Mouse (Mus musculus): Measurements from ENCODE around the gene Olfr429.
"Not testable (repeated sequence)": the region's sequence is repeated elsewhere in the genome, so short reads cannot be mapped to it uniquely, and the experiment has no call there.

Olfr429 gene

GRCm38 (mm10) chr1:174084031-174084430 is at the start of gene Olfr429:
Gene Olfr429, plus strand, starts transcription at chr1:174084331.
- no peak for DNase-seq (ENCODE audit: low spot score in 2 of 2)

DNA sequence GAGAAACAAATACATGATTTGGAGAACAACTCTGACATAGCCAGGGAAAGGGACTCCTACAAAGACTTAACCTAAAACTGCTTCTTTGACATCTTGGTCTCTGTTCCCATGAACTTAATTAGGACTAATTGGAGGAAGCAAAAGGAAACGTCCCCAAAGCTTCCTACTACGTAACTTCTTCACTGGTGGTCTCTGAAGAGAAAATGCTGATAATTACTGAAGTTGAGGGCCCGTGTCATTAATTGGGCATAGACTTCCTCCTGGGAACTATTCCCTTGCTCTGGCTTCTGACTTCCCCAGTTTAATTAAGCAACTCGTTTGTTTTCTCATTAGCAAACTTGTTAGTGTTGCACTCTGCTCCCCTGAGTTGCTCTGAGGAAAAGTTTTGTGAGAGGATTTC is 48.3 kb upstream of the Olfr429 start:
- no peak for DNase-seq (ENCODE audit: low spot score in 2 of 2)

- DNase-seq (ENCODE audit: low spot score in 2 of 2): no peak
Observed at GRCm38 (mm10) chr1:174038480-174038879, 45.7 kb upstream of the Olfr429 start.

DNA sequence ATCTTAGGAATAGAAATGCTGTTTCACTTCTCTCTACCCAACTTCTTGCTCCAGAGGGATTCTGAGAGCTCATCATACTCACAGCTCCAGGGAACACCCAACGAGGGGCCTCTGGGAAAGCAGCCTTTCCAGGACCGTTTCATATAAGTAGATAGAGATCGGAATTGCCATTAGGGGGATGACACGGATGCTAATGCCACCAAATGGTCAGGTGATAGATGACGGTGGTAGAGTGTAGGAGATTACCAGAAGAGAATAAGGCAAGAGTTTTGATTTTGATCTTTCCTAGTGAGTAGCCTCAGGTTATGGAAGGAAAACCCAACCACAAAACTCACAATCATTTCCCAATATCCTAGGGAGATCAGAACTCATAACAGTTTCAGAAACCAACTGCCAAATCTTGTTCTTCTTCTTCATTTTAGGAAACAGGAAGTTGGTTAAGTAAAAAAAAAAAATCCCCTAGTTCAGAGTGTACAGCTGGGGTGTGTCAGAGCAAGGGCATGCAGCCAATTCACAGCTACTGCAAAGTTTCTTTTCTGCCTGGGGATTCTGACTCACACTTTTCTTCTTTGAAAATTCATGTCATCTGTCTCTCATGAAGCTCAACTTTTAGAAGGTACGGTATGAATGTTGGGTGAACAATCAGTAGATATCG is 43.5 kb upstream of the Olfr429 start, which contains the start of gene Olfr433:
Gene Olfr433 (plus strand): TSS at position 183 of the 655 bp plus-strand sequence.
- no peak for DNase-seq (ENCODE audit: low spot score in 2 of 2)

- not testable (repeated sequence) for DNase-seq (ENCODE audit: low spot score in 2 of 2)
Observed at GRCm38 (mm10) chr1:174042091-174042884, 41.8 kb upstream of the Olfr429 start.

- no peak for DNase-seq (ENCODE audit: low spot score in 2 of 2)
Observed at GRCm38 (mm10) chr1:174044431-174044830, 39.7 kb upstream of the Olfr429 start.

GRCm38 (mm10) chr1:174048227-174048626 is 35.9 kb upstream of the Olfr429 start:
- DNase-seq (ENCODE audit: low spot score in 2 of 2): not testable (repeated sequence)

- DNase-seq (ENCODE audit: low spot score in 2 of 2): no peak
Observed at GRCm38 (mm10) chr1:174048893-174049292, 35.2 kb upstream of the Olfr429 start, which contains the start of gene Olfr432. Gene Olfr432, plus strand, starts transcription at chr1:174049205.

DNA sequence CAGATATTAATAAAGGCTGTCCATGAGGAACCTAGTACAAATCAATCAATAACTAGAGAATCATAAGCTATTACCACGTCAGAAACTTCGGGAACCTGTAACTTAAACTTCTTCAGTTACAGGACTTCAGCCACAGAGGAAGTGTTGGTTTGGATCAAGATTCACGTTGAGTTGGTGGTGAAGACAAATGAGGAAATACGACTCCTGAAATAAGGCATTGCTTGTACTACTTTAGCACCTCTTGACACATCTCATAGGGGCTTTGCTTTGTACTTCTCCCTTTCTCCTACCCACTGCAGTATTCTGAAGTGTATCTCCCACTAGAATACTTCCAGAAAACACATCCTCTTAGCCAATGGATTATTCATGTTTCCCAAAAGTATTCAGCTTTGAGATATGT is 34.8 kb upstream of the Olfr429 start:
- not testable (repeated sequence) for DNase-seq (ENCODE audit: low spot score in 2 of 2)

DNA sequence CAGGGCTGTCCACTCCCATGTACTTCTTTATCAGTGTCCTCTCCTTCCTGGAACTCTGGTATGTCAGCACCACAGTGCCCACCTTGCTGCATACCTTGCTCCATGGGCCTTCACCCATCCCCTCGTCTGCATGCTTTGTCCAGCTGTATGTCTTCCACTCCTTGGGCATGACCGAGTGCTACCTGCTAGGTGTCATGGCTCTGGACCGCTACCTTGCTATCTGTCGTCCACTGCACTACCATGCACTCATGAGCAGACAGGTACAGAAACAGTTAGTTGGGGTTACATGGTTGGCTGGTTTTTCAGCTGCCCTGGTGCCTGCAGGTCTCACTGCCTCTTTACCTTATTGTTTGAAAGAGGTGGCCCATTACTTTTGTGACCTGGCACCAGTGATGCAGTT is 33.6 kb upstream of the Olfr429 start:
- no peak for DNase-seq (ENCODE audit: low spot score in 2 of 2)

DNA sequence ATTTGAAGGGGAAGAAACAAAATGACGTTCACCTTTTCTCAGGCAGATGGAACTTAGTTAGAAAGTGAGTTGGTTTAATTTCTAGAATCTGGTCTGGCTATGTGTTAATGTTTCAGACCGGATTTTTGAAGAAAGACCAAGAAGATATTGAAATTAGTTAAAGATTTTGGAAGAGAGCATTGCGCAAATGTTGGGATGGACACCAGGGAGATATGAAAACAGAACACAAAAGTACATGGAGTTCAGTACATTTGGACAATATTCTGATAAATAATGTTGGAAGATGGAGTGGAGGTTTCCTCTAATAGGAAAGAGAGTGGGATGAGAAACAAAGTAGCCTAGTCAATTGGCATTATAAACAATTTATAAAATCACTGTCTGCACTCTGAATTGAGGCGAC is 32.6 kb upstream of the Olfr429 start:
- DNase-seq (ENCODE audit: low spot score in 2 of 2): no peak

- DNase-seq (ENCODE audit: low spot score in 2 of 2): no peak
Observed at GRCm38 (mm10) chr1:174051931-174052536, 32.1 kb upstream of the Olfr429 start.

GRCm38 (mm10) chr1:174052981-174053380 is 31.1 kb upstream of the Olfr429 start:
- DNase-seq (ENCODE audit: low spot score in 2 of 2): no peak

DNA sequence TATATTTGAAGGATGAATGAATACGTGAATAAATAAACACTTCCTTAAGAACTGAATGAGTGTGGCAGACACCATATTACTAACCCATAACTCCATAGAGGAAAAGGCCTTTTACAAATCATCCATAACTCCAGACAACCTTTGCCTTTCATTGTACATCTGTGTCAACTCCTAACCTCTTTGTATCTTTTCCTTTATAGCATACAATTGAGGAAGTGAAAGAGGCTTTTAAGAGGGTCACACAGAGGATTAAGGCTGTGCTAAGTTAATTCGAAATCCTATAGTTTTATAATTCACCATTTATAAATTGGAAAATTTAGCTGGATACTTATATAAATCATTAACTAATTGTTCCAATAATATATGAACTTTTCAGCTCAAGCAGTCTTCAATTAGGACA is 28.9 kb upstream of the Olfr429 start:
- DNase-seq (ENCODE audit: low spot score in 2 of 2): no peak

DNA sequence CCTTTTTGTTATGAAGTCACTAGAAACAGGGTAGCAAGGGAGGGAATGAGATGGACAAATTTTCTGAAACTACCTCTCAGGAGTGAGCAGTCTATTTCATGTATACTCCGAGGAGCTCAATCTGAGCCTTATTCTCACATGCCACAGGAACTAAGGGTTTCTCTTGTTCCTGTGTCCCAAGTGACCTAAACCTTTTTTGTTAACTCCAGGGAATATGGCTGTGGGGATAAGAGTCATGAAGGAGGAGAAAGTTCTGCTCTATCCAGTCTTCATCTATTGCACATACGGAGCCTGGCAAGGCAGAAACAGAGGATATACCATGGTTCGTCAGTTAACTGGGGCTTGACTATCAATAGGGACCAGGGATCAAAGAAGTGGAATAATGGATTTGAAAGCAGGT is 17.8 kb upstream of the Olfr429 start, which contains the start of gene Olfr430:
Gene Olfr430 (plus strand): TSS at position 301 of the 400 bp plus-strand sequence.
- no peak for DNase-seq (ENCODE audit: low spot score in 2 of 2)

- no peak for DNase-seq (ENCODE audit: low spot score in 2 of 2)
Observed at GRCm38 (mm10) chr1:174096591-174096990, 12.5 kb downstream of the Olfr429 start, which contains the start of gene Olfr427. Gene Olfr427, plus strand, starts transcription at chr1:174096891.

GRCm38 (mm10) chr1:174103735-174104134 is 19.6 kb downstream of the Olfr429 start:
- no peak for DNase-seq (ENCODE audit: low spot score in 2 of 2)

- DNase-seq (ENCODE audit: low spot score in 2 of 2): no peak
Observed at GRCm38 (mm10) chr1:174121062-174121461, 36.9 kb downstream of the Olfr429 start, which contains the start of gene Olfr231. Gene Olfr231, minus strand, starts transcription at chr1:174121162.

- DNase-seq (ENCODE audit: low spot score in 2 of 2): no peak
Observed at GRCm38 (mm10) chr1:174131217-174131616, 47.1 kb downstream of the Olfr429 start, which contains the start of gene Olfr424. Gene Olfr424, plus strand, starts transcription at chr1:174131517.

DNA sequence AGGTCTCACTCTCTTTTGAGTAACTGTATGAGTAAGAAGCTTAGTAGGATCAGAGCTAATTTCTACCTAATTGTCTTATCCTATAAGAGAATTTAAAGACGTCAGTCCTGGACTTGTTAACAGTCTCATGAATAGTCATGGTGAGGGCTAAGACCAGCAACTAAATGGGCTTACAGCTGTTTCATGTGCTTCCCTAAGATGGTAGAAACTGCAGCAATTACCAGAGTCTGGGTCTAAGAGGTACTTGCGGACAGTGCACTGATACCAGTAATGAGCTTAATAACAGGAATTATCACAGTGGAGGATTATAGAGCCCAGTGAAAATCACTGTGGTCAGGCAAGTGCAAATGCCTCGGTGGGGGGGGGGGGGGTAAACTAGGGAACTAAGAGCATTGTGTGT is 47.9 kb downstream of the Olfr429 start:
- no peak for DNase-seq (ENCODE audit: low spot score in 2 of 2)

Data from spleen, postnatal 14 days (tissue).